Mouse (Mus musculus) embryonic facial prominence, embryonic 11.5 days (tissue): ENCODE results near the gene Ccar1. TPM values are rescaled to one million over a fixed set of nuclear protein-coding genes. Genes with fewer than 3 reads are reported as not detected.

Experiments
- ATAC-seq: fragments of 200-750 bp; cut with Nextera tagmentation; replicated peaks from 2 replicates; pipeline ENCODE4 v1.8.0; 2017; ENCODE audit warnings: low read depth; ENCODE audit not compliant: insufficient number of reproducible peaks, low FRiP score, low TSS enrichment
- DNase-seq: peaks from one replicate; pipeline ENCODE4 v3.0.0-alpha.2; 2015; ENCODE audit warnings: low spot score
- H3K27ac ChIP-seq: fragments of 300-500 bp; sonication (generic); replicated peaks from 2 replicates; pipeline ENCODE4 v1.5.1; 2014; ENCODE audit warnings: mild to moderate bottlenecking, low read depth, low read length, control low read depth
- H3K27me3 ChIP-seq: fragments of 300-500 bp; sonication (generic); 2 replicates; pipeline ENCODE4 v1.6.1; 2014; ENCODE audit warnings: mild to moderate bottlenecking, low read length, moderate library complexity, mixed read lengths; ENCODE audit not compliant: control insufficient read depth, insufficient read depth
- H3K36me3 ChIP-seq: fragments of 300-500 bp; sonication (generic); replicated peaks from 2 replicates; pipeline ENCODE4 v1.6.1; 2014; ENCODE audit warnings: low read depth, mild to moderate bottlenecking, low read length, moderate library complexity, mixed read lengths; ENCODE audit not compliant: control insufficient read depth, insufficient read depth
- H3K4me1 ChIP-seq: fragments of 300-500 bp; sonication (generic); 2 replicates; pipeline ENCODE4 v1.6.1; 2014; ENCODE audit warnings: low read length, mixed read lengths; ENCODE audit not compliant: control insufficient read depth, insufficient read depth
- H3K4me2 ChIP-seq: fragments of 300-500 bp; sonication (generic); 2 replicates; pipeline ENCODE4 v1.6.1; 2014; ENCODE audit warnings: low read depth, mild to moderate bottlenecking, control low read depth, low read length, moderate library complexity
- H3K4me3 ChIP-seq: fragments of 300-500 bp; sonication (generic); 2 replicates; pipeline ENCODE4 v1.5.1; 2014; ENCODE audit warnings: low read depth, low read length, control low read depth
- H3K9ac ChIP-seq: fragments of 300-500 bp; sonication (generic); replicated peaks from 2 replicates; pipeline ENCODE4 v1.6.1; 2014; ENCODE audit warnings: mild to moderate bottlenecking, control low read depth, low read length
- H3K9me3 ChIP-seq: fragments of 300-500 bp; sonication (generic); replicated peaks from 2 replicates; pipeline ENCODE4 v1.6.1; 2016; ENCODE audit warnings: mild to moderate bottlenecking, low read length, inconsistent platforms, mixed read lengths; ENCODE audit not compliant: control insufficient read depth
- WGBS: fragments of 180-500 bp; shearing (Covaris S2); extraction: QIAGEN DNeasy Blood & Tissue Kit; methylation state at CpG from one replicate; pipeline ENCODE4 v1.1.7; 2014; 5-methylcytosine and 5-hydroxymethylcytosine counted together
- polyA plus RNA-seq: library from polyadenylated mRNA; unstranded; fragments of >200 nt; fragmentation: Nextera tagmentation; extraction: Ambion mirVana; gene quantifications from 2 replicates; pipeline ENCODE4 v1.2.1, GENCODE M21; 2014

Gene Ccar1
- 145 and 158 TPM in 2 replicates for polyA plus RNA-seq

DNA sequence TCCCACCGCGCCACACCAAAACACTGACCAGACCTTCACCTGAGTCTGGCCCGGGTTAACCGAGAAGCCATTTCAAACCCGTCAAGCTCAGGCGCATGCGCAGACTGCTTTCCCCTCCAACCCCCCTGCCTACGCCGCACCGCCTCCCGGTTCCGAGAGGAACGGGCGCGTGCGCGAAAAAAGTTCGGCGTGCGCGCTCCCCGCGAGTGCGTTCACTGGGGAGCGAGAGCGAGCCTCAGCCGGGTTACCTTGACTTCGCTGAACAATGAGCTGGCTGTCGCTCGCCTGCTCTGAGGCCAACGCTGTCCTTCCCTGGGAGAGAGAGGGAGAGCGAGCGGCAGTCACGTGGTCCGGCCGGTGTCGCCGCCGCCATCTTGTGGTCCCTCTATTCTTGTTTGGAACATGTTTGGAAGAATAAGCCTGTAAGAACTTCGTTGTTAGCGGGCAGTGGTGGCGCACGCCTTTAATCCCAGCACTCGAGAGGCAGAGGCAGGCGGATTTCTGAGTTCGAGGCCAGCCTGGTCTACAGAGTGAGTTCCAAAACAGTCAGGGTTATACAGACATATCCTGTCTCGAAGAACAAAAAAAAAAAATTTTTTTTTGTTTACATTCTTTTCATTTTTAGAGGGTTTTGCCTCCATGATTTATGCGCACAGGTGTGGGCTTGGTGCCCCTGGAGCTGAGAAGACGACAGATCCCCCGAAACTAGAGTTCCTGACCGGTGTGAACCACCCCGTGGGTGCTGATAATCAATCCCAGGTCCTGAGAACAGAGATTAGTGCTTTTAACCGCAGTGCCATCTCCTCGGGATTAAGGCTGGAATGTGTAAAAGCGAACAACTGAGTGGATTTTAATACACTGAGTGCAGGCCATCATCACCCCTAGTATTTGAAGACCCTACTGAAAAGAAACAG is at the start of gene Ccar1:
Gene Ccar1, minus strand, starts transcription at position 110 of the 914 bp plus-strand sequence.
- peak within 1 kb of the TSS; percentile 99 for H3K9ac ChIP-seq
- 3% methylated on average over 55 of the region's 55 CpGs for WGBS
- H3K9me3 ChIP-seq, result no peaks in the 10 kb centered on the region
- peak within 1 kb of the TSS; percentile 70 for H3K4me2 ChIP-seq
- DNase-seq, result peak; percentile 100
- H3K27ac ChIP-seq, result peak within 1 kb of the TSS; percentile 92
- H3K4me1 ChIP-seq, result no peaks in the 10 kb centered on the region
- H3K27me3 ChIP-seq, result no peaks in the 10 kb centered on the region
- peaks cover 11% of the 10 kb centered on the region for H3K36me3 ChIP-seq
- ATAC-seq, result peak; percentile 97
- H3K4me3 ChIP-seq, result peak within 1 kb of the TSS; percentile 98

DNA sequence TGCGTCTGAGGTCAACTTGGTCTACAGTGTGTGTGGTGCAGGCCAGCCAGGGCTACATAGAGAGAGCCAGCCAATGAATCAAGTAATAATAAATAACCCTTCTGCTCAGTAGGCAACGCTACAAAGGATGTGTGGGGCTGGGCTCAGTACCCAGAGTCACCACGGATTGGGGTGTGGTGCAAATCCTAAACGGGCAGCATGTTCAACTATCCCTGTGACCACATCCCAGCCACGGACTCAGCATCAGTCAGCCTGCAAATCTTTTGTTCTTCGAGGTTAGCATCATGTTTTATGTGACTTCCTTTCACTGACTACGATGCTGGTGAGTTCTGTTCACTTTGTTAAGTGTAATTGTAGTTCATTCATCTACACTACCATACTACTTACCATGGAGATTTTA is 48.6 kb upstream of the Ccar1 start:
- Histone ChIP-seq H3K4me3 (no peak overlapping the region), H3K9ac (no peak overlapping the region), H3K27me3 (no peaks in the 10 kb centered on the region), H3K9me3 (no peaks in the 10 kb centered on the region), H3K4me1 (no peaks in the 10 kb centered on the region), H3K27ac (no peak overlapping the region), H3K4me2 (no peak overlapping the region), H3K36me3 (no peaks in the 10 kb centered on the region)
- ATAC-seq (no peak), DNase-seq (no peak)
- WGBS, result 93% methylated on average over 7 of the region's 7 CpGs

GRCm38 (mm10) chr10:62837987-62838386 is 45.9 kb upstream of the Ccar1 start:
- Histone ChIP-seq H3K4me1 (no peaks in the 10 kb centered on the region), H3K4me2 (no peak overlapping the region), H3K27me3 (no peaks in the 10 kb centered on the region), H3K36me3 (no peaks in the 10 kb centered on the region; the same call in 1 of the 2 replicates), H3K9ac (no peak overlapping the region), H3K9me3 (no peaks in the 10 kb centered on the region), H3K27ac (no peak overlapping the region), H3K4me3 (no peak overlapping the region)
- no peak for DNase-seq
- WGBS, result 89% methylated on average over 5 of the region's 5 CpGs
- no peak for ATAC-seq

- H3K36me3 ChIP-seq, result no peaks in the 10 kb centered on the region; the same call in 1 of the 2 replicates
These were observed 40.7 kb upstream of the Ccar1 start for GRCm38 (mm10) chr10:62832783-62833182.

DNA sequence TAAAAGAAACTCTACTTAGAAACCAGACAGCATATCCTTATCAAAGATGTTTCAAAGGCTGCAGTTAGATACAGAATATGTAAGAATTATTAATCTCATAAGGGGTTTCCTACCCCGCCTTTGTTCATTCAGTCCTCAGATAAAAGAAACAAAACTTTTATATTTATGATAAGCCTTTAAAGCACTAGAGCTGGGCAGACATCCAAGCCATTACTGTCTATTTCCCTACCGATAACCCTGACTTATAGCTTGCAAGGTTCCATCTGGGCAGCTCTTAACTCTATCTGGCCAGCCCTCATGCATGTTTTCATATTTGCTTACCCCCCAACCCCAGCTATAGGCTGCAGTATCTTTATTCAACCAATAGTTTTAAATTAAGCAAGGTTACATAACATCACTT is 39.5 kb upstream of the Ccar1 start:
- no peak overlapping the region for H3K4me2 ChIP-seq
- H3K4me3 ChIP-seq, result no peak overlapping the region
- 92% methylated on average over 2 of the region's 2 CpGs for WGBS
- ATAC-seq (no peak), DNase-seq (no peak)
- no peak overlapping the region for H3K9ac ChIP-seq
- no peaks in the 10 kb centered on the region for H3K4me1 ChIP-seq
- no peak overlapping the region for H3K27ac ChIP-seq
- H3K9me3 ChIP-seq, result no peaks in the 10 kb centered on the region
- H3K27me3 ChIP-seq, result no peaks in the 10 kb centered on the region
- H3K36me3 ChIP-seq, result no peaks in the 10 kb centered on the region; the same call in 1 of the 2 replicates

More at GRCm38 (mm10) chr10:62832783-62833182, 40.7 kb upstream of the Ccar1 start:
- ATAC-seq (no peak), DNase-seq (no peak)
- 81% methylated on average over 9 of the region's 9 CpGs for WGBS
- Histone ChIP-seq H3K27me3 (no peaks in the 10 kb centered on the region), H3K4me2 (no peak overlapping the region), H3K9me3 (no peaks in the 10 kb centered on the region), H3K27ac (no peak overlapping the region), H3K4me3 (no peak overlapping the region), H3K9ac (no peak overlapping the region), H3K4me1 (no peaks in the 10 kb centered on the region)

DNA sequence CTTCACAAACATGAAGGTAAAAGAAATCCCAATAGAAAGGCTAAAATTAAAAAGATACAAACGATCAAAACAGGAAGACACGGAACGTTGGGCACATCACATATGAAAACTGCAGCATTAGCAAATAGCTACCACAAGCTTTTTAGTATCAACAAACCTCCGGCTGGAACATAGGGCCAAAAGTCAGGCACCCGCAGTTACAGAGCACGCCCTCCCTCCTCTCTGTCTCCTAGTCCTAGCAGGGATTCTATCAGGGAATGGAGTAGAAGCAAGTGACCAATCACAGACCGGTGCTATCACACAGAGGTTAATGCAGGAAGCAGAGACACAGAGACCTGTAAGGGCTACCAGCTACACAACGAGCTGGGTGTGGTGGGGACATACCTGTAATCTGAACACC is 32.4 kb upstream of the Ccar1 start:
- H3K9ac ChIP-seq, result no peak overlapping the region
- no peaks in the 10 kb centered on the region for H3K9me3 ChIP-seq
- no peak overlapping the region for H3K4me2 ChIP-seq
- no peak overlapping the region for H3K27ac ChIP-seq
- 86% methylated on average over 8 of the region's 8 CpGs for WGBS
- H3K36me3 ChIP-seq, result peaks cover 4% of the 10 kb centered on the region; the same call in 1 of the 2 replicates
- DNase-seq (no peak), ATAC-seq (no peak)
- no peak overlapping the region for H3K4me3 ChIP-seq
- H3K27me3 ChIP-seq, result no peaks in the 10 kb centered on the region
- H3K4me1 ChIP-seq, result no peaks in the 10 kb centered on the region

DNA sequence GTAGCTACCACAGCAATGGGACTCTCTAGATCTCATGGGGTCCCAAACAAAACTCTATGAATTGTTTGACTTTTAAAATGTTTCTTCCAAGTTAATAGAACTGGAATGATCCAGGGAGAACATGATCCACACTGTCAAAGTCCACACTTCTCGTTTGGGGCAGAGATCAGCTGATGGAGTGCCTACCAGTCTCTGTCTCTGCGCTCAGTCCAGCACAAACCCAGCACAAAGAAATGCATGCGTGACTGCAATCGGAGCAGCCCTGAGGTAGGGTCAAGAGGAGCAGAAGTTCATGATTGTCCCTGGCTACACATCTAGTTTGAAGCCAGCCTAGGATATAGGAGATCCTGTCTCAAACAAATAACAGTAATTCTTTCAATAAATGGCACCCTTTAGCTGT is 31.3 kb upstream of the Ccar1 start:
- WGBS, result 57% methylated on average over 4 of the region's 4 CpGs
- ATAC-seq, result no peak
- Histone ChIP-seq H3K4me2 (no peak overlapping the region), H3K27ac (no peak overlapping the region), H3K4me3 (no peak overlapping the region), H3K27me3 (no peaks in the 10 kb centered on the region), H3K36me3 (peaks cover 4% of the 10 kb centered on the region; the same call in 1 of the 2 replicates), H3K9me3 (no peaks in the 10 kb centered on the region), H3K4me1 (no peaks in the 10 kb centered on the region), H3K9ac (no peak overlapping the region)
- no peak for DNase-seq

GRCm38 (mm10) chr10:62810010-62810409 is 17.9 kb upstream of the Ccar1 start:
- H3K9ac ChIP-seq, result no peak overlapping the region
- no peaks in the 10 kb centered on the region for H3K27me3 ChIP-seq
- no peak for DNase-seq
- WGBS, result 78% methylated on average over 4 of the region's 4 CpGs
- no peak overlapping the region for H3K4me2 ChIP-seq
- no peak for ATAC-seq
- H3K36me3 ChIP-seq, result peaks cover 4% of the 10 kb centered on the region
- H3K9me3 ChIP-seq, result no peaks in the 10 kb centered on the region
- no peak overlapping the region for H3K27ac ChIP-seq
- H3K4me1 ChIP-seq, result no peaks in the 10 kb centered on the region
- H3K4me3 ChIP-seq, result no peak overlapping the region
